Mouse (Mus musculus) spleen, adult 2 months (tissue): ENCODE measurements around the gene Il12rb2.
A peak's percentile ranks its signal among the peaks of the same experiment; 100 is the strongest.

ENCODE experiments used
- CTCF ChIP-seq: fragments of 200-500 bp; IDR thresholded peaks from 2 replicates; pipeline ENCODE4 v1.5.1; 2011; ENCODE audit warnings: mild to moderate bottlenecking, inconsistent platforms; ENCODE audit not compliant: insufficient read depth, insufficient read length, insufficient replicate concordance; ENCODE audit errors: extremely low read depth
- POLR2A ChIP-seq: fragments of 200-500 bp; IDR thresholded peaks from 2 replicates; pipeline ENCODE4 v1.6.1; 2011; ENCODE audit warnings: low read depth, low read length, inconsistent platforms

GRCm38 (mm10) chr6:67266159-67266657 lies 109.8 kb downstream of the Il12rb2 start:
- TF ChIP-seq CTCF, result no peak
- 0 out of 2 replicates have a peak, but pooled peaks have one; percentile 32 for TF ChIP-seq POLR2A
